Mouse (Mus musculus): ENCODE results near the gene Asb13. TPM values are rescaled to one million over a fixed set of nuclear protein-coding genes. Genes with fewer than 3 reads are reported as not detected.

Asb13 gene
- total and polyA plus RNA-seq, 3 experiments: 2.6 to 6.0 TPM; not detected in 1

- TF ChIP-seq TCF12 (IDR thresholded peaks at IDR 0.05; ENCODE audit: low read depth, low read length): no peak
These were observed 3.0 kb downstream of the Asb13 start (continued) for GRCm38 (mm10) chr13:3636797-3637196.

GRCm38 (mm10) chr13:3642049-3642448, 8.2 kb downstream of the Asb13 start:
- Histone ChIP-seq H3K27me3 (ENCODE audit: control insufficient read depth in 1 of 2, insufficient read depth in 2 of 2, low read length in 2 of 2) (no peaks in the 10 kb centered on the region), H3K79me2 (ENCODE audit: control insufficient read depth, insufficient read depth, low read length, poor library complexity) (no peaks in the 10 kb centered on the region), H3K9ac (ENCODE audit: control insufficient read depth, low read depth, low read length, poor library complexity, severe bottlenecking) (no peak overlapping the region), H3K27ac (ENCODE audit: control insufficient read depth, low read depth, low read length) (no peak overlapping the region), H3K4me1 (ENCODE audit: control insufficient read depth in 1 of 2, insufficient read depth in 2 of 2, low read length in 2 of 2) (no peaks in the 10 kb centered on the region), H3K36me3 (ENCODE audit: control insufficient read depth in 1 of 2, insufficient read depth in 2 of 2, low read length in 2 of 2) (no peaks in the 10 kb centered on the region; a peak in 1 of 4 replicates), H3K9me3 (replicated peaks; ENCODE audit: insufficient read depth, low read length) (no peaks in the 10 kb centered on the region), H3K4me3 (ENCODE audit: control insufficient read depth in 1 of 2, insufficient read depth in 1 of 2, low read depth in 2 of 2, low read length in 2 of 2) (no peak overlapping the region)
- DNase-seq (ENCODE audit: low read depth, low spot score): no peak
- TF ChIP-seq RAD21 (IDR thresholded peaks at IDR 0.05; ENCODE audit: low read depth, low read length) (no peak; the same call in 1 of the 2 replicates), SMC3 (IDR thresholded peaks at IDR 0.05; ENCODE audit: low read depth, low read length) (peak; percentile 48), CHD2 (IDR thresholded peaks at IDR 0.05; ENCODE audit: low read length) (no peak), CTCF (IDR thresholded peaks at IDR 0.05 in 2 of 3, conservative IDR thresholded peaks at IDR 0.05 in 1 of 3; ENCODE audit: control insufficient read depth in 1 of 3, insufficient read depth in 1 of 3, low read depth in 2 of 3, low read length in 3 of 3, poor library complexity in 1 of 3, severe bottlenecking in 1 of 3) (peak in 2 of 3 experiments; percentile 53; a peak in 5 of 6 replicates), POLR2AphosphoS5 (IDR thresholded peaks at IDR 0.05; ENCODE audit: borderline replicate concordance, low read depth, low read length) (no peak), CHD1 (IDR thresholded peaks at IDR 0.05; ENCODE audit: low read depth, low read length) (no peak)

GRCm38 (mm10) chr13:3642538-3642937, 8.7 kb downstream of the Asb13 start:
- DNase-seq (ENCODE audit: low read depth, low spot score): no peak
- H3K27me3 ChIP-seq (ENCODE audit: control insufficient read depth in 1 of 2, insufficient read depth in 2 of 2, low read length in 2 of 2): no peaks in the 10 kb centered on the region
- H3K9me3 ChIP-seq (replicated peaks; ENCODE audit: insufficient read depth, low read length): no peaks in the 10 kb centered on the region
- TF ChIP-seq NRF1 (IDR thresholded peaks at IDR 0.05; ENCODE audit: insufficient read depth, low read depth, low read length, poor library complexity, severe bottlenecking): no peak
- no peak for TF ChIP-seq E2F4 (IDR thresholded peaks at IDR 0.05; ENCODE audit: borderline replicate concordance, low read depth, low read length)
- TF ChIP-seq MAFK (IDR thresholded peaks at IDR 0.05; ENCODE audit: borderline replicate concordance, low read depth, low read length): no peak
- TF ChIP-seq USF2 (IDR thresholded peaks at IDR 0.05; ENCODE audit: borderline replicate concordance in 1 of 2, insufficient read depth in 1 of 2, low read depth in 1 of 2, low read length in 2 of 2): no peak
- TF ChIP-seq HCFC1 (IDR thresholded peaks at IDR 0.05; ENCODE audit: low read depth, low read length): no peak
- no peaks in the 10 kb centered on the region for H3K4me1 ChIP-seq (ENCODE audit: control insufficient read depth in 1 of 2, insufficient read depth in 2 of 2, low read length in 2 of 2)
- H3K79me2 ChIP-seq (ENCODE audit: control insufficient read depth, insufficient read depth, low read length, poor library complexity): no peaks in the 10 kb centered on the region
- H3K36me3 ChIP-seq (ENCODE audit: control insufficient read depth in 1 of 2, insufficient read depth in 2 of 2, low read length in 2 of 2): no peaks in the 10 kb centered on the region; a peak in 1 of 4 replicates
- H3K27ac ChIP-seq (ENCODE audit: control insufficient read depth, low read depth, low read length): no peak overlapping the region
- H3K4me3 ChIP-seq (ENCODE audit: control insufficient read depth in 1 of 2, insufficient read depth in 1 of 2, low read depth in 2 of 2, low read length in 2 of 2): no peak overlapping the region
- H3K9ac ChIP-seq (ENCODE audit: control insufficient read depth, low read depth, low read length, poor library complexity, severe bottlenecking): no peak overlapping the region

- Histone ChIP-seq H3K4me1 (ENCODE audit: control insufficient read depth in 1 of 2, insufficient read depth in 2 of 2, low read length in 2 of 2) (no peaks in the 10 kb centered on the region), H3K36me3 (ENCODE audit: control insufficient read depth in 1 of 2, insufficient read depth in 2 of 2, low read length in 2 of 2) (no peaks in the 10 kb centered on the region; a peak in 1 of 4 replicates), H3K27ac (ENCODE audit: control insufficient read depth, low read depth, low read length) (no peak overlapping the region), H3K9me3 (replicated peaks; ENCODE audit: insufficient read depth, low read length) (no peaks in the 10 kb centered on the region), H3K4me3 (ENCODE audit: control insufficient read depth in 1 of 2, insufficient read depth in 1 of 2, low read depth in 2 of 2, low read length in 2 of 2) (no peak overlapping the region), H3K27me3 (ENCODE audit: control insufficient read depth in 1 of 2, insufficient read depth in 2 of 2, low read length in 2 of 2) (no peaks in the 10 kb centered on the region), H3K9ac (ENCODE audit: control insufficient read depth, low read depth, low read length, poor library complexity, severe bottlenecking) (no peak overlapping the region), H3K79me2 (ENCODE audit: control insufficient read depth, insufficient read depth, low read length, poor library complexity) (no peaks in the 10 kb centered on the region)
- TF ChIP-seq SIN3A (IDR thresholded peaks at IDR 0.05; ENCODE audit: low read length) (no peak), USF2 (IDR thresholded peaks at IDR 0.05; ENCODE audit: borderline replicate concordance in 1 of 2, insufficient read depth in 1 of 2, low read depth in 1 of 2, low read length in 2 of 2) (no peak), EP300 (IDR thresholded peaks at IDR 0.05; ENCODE audit: low read depth in 1 of 2, low read length in 2 of 2) (no peak), MAX (IDR thresholded peaks at IDR 0.05; ENCODE audit: low read length) (no peak), KAT2A (conservative IDR thresholded peaks at IDR 0.05; ENCODE audit: low read depth, low read length) (no peak), MAFK (IDR thresholded peaks at IDR 0.05; ENCODE audit: borderline replicate concordance, low read depth, low read length) (no peak), ZC3H11A (IDR thresholded peaks at IDR 0.05; ENCODE audit: low read depth, low read length) (no peak), POLR2A (IDR thresholded peaks at IDR 0.05; ENCODE audit: control insufficient read depth in 1 of 2, insufficient read depth in 1 of 2, low read depth in 1 of 2, low read length in 2 of 2, poor library complexity in 1 of 2) (no peak), MEF2A (IDR thresholded peaks at IDR 0.05; ENCODE audit: extremely low read depth, insufficient replicate concordance, low read depth, low read length, poor library complexity, severe bottlenecking) (no peak), MXI1 (IDR thresholded peaks at IDR 0.05; ENCODE audit: low read depth, low read length) (no peak)
- no peak for DNase-seq (ENCODE audit: low read depth, low spot score)
These were observed 11.0 kb downstream of the Asb13 start for GRCm38 (mm10) chr13:3644871-3645270.

All from MEL (cell line).